Mouse (Mus musculus) olfactory bulb, adult 2 months (tissue): ENCODE results near the gene Abhd14a. TPM values are rescaled to one million over a fixed set of nuclear protein-coding genes. Genes with fewer than 3 reads are reported as not detected.

Experiments used
- H3K27ac ChIP-seq: fragments of 200-500 bp; 2 replicates; pipeline ENCODE4 v1.5.1; 2012; ENCODE audit warnings: low read depth, low read length; ENCODE audit not compliant: insufficient read depth
- H3K4me1 ChIP-seq: fragments of 200-500 bp; 2 replicates; pipeline ENCODE4 v1.6.1; 2012; ENCODE audit warnings: low read length; ENCODE audit not compliant: control insufficient read depth, insufficient read depth
- H3K4me3 ChIP-seq: fragments of 200-500 bp; 2 replicates; pipeline ENCODE4 v1.5.1; 2012; ENCODE audit warnings: mild to moderate bottlenecking, low read depth, low read length, moderate library complexity; ENCODE audit not compliant: insufficient read depth
- CTCF ChIP-seq: fragments of 200-500 bp; IDR thresholded peaks from 2 replicates; pipeline ENCODE4 v1.5.1; 2012; ENCODE audit warnings: low read depth, mild to moderate bottlenecking, low read length, moderate library complexity; ENCODE audit not compliant: insufficient read depth
- POLR2A ChIP-seq: fragments of 200-500 bp; IDR thresholded peaks from 2 replicates; pipeline ENCODE4 v1.6.1; 2012; ENCODE audit warnings: mild to moderate bottlenecking, low read depth, low read length, moderate library complexity; ENCODE audit not compliant: insufficient read depth
- WGBS: fragments of 180-500 bp; shearing (Covaris S2); methylation state at CpG from one replicate; pipeline ENCODE4 v1.1.7; 2018; 5-methylcytosine and 5-hydroxymethylcytosine counted together
- polyA plus RNA-seq: library from polyadenylated mRNA; stranded (reverse); fragments of >200 nt; gene quantifications from 2 replicates; pipeline ENCODE4 v1.2.4, GENCODE M21; 2012; ENCODE audit warnings: low replicate concordance; ENCODE audit not compliant: missing spikeins, insufficient read depth, insufficient read length

Gene Abhd14a
- polyA plus RNA-seq, 1 experiment, result not detected

DNA sequence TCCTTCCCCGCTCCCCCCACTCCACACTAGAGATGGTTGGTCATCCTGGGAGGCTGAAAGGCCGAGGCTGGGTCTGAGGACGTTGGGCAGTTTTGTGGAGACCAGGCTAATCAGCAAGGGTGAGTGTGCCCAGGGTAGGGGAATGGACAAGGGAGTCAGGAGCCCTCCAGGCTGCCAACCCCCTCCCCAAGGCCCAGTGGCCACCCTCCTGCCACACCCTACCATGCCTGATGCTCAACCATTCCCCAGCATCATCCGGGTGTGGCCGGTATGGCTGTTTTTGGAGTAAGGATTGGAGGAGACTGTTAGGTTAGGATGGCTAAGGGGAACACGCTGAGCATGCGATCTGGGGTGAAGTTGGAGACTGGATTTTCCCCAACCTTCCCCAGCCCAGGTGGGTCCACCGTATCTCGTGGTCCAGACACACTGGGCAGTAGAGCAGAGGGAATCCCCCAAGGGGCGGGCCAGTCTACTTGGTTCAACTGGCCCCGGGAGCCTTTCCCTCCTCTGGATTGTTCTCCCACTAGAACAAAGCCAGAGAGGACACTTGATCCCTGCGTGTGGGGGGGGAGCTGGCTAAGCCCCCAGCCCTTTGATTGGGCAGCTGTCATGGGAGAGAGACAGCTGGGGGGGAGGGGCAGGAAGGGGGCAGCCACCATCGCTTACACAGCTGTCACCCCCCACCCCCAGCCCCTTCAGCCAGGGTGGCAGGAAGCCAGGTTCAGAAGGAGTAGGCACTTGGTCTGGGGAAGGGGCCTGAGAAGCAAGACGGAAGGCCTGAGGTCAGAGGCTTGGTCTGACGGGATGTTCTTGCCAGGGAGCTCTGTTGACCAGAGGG lies 9.1 kb upstream of the Abhd14a start:
- Histone ChIP-seq H3K4me3 (no peak overlapping the region), H3K27ac (no peak overlapping the region), H3K4me1 (peaks cover 44% of the 10 kb centered on the region)
- 45% methylated on average over 15 of the region's 15 CpGs for WGBS
- TF ChIP-seq POLR2A (no peak), CTCF (no peak)

DNA sequence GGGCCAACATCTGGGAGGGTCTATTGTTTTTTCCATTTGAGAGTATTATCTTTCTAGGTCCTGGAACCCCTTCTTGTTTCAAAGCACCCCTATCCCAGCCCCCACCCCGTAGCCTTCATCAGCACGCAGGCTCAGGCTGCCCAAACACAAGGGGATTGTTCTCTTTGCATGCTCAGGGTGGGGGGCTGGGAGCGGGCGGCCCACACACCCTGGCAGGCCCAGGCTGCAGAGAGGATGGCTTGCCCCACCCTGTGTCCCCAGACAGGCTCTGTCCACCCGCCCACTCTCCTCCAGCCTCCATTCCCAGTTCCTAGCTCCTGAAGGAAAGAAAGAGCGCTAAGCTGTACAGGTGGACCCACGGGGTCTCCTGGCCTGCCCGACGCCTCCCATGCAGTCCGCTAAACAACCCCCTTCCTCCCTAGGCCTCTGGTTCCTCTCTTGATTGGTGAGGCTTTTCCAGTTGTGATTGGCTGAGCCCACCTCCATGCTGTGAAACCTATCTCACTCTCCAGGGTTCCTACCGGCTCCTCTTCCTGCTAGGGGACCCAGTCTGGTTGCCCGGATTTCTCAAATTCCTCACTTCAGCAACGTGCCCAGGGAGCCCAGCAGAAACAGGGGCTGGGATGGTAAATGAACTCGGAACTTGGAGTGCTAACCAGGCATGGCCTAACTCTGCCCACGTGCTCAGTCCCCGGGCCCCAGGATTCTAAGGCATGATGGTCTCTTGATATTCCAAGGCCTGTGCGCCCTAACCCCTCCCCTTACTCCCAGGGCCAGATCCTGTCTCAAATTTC lies 7.6 kb upstream of the Abhd14a start:
- Histone ChIP-seq H3K4me1 (peaks cover 40% of the 10 kb centered on the region), H3K4me3 (peak overlapping the region; percentile 57), H3K27ac (no peak overlapping the region; the same call in 1 of the 2 replicates)
- no peak for TF ChIP-seq POLR2A
- TF ChIP-seq CTCF, result no peak
- WGBS, result 34% methylated on average over 17 of the region's 17 CpGs

- H3K4me1 ChIP-seq, result peaks cover 37% of the 10 kb centered on the region
These were observed 6.7 kb upstream of the Abhd14a start for GRCm38 (mm10) chr9:106454071-106454761.

GRCm38 (mm10) chr9:106453271-106454070 lies 6.0 kb upstream of the Abhd14a start, which contains the start of gene Pcbp4:
Pcbp4 (plus strand) TSS chr9:106453291.
- WGBS, result under 1% methylated on average over 51 of the region's 74 CpGs

More at GRCm38 (mm10) chr9:106454071-106454761, 6.7 kb upstream of the Abhd14a start:
- 9% methylated on average over 19 of the region's 20 CpGs for WGBS
- no peak overlapping the region; the same call in 1 of the 2 replicates for H3K27ac ChIP-seq
- TF ChIP-seq CTCF (no peak), POLR2A (no peak)
- peak overlapping the region; percentile 57 for H3K4me3 ChIP-seq

GRCm38 (mm10) chr9:106452821-106453220 lies 5.3 kb upstream of the Abhd14a start:
- Histone ChIP-seq H3K4me3 (no peak overlapping the region), H3K4me1 (peaks cover 41% of the 10 kb centered on the region), H3K27ac (no peak overlapping the region)
- no peak for TF ChIP-seq CTCF
- no peak for TF ChIP-seq POLR2A
- WGBS, result 8% methylated on average over 7 of the region's 7 CpGs

More at GRCm38 (mm10) chr9:106453271-106454070, 6.0 kb upstream of the Abhd14a start, which contains the start of gene Pcbp4:
- Histone ChIP-seq H3K4me1 (peaks cover 40% of the 10 kb centered on the region), H3K4me3 (peak within 1 kb of the TSS; percentile 57), H3K27ac (no peak within 1 kb of the TSS; the same call in 1 of the 2 replicates)
- TF ChIP-seq POLR2A, result no peak
- no peak for TF ChIP-seq CTCF

DNA sequence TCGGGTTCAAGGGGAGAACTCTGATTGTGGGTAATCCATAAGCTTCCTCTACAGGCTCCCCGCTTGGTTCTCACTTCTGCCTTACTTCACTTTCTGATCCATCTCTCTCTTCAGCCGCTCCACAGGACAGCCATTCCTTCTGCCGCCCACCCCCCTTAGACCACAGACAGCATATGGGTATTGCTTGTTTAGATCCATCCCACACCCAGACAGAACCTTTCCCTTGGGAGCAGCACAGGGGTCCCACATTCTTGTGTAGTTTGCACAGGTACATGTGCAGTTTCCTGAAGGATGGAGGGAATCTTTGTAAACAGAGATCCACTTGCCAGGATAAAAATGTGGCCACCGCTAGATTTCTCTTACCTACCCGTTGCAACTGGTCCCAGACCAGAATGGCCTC lies 4.9 kb upstream of the Abhd14a start:
- TF ChIP-seq CTCF (no peak), POLR2A (no peak)
- WGBS, result 54% methylated on average over 6 of the region's 6 CpGs
- Histone ChIP-seq H3K27ac (no peak overlapping the region), H3K4me3 (no peak overlapping the region), H3K4me1 (peaks cover 43% of the 10 kb centered on the region)

GRCm38 (mm10) chr9:106451899-106452298 lies 4.4 kb upstream of the Abhd14a start:
- Histone ChIP-seq H3K27ac (no peak overlapping the region), H3K4me1 (peaks cover 41% of the 10 kb centered on the region), H3K4me3 (no peak overlapping the region)
- 55% methylated on average over 2 of the region's 2 CpGs for WGBS
- TF ChIP-seq POLR2A (no peak), CTCF (no peak)

DNA sequence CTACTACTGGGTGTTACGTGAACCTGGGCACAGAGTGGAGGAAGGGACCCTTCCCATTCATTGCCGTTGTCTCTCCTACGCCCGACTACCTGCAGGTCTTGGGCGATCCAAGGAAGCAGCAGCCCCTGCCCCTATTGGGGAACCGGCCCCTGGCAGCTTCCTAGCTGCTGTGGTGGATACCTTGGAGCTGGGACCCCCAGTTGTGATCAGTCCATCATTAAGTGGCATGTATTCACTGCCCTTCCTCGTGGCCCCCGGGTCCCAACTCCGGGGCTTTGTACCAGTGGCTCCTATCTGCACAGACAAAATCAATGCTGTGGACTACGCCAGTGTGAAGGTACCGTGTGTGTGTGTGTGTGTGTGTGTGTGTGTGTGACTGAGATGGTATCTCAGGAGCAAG lies 3.8 kb upstream of the Abhd14a start:
- WGBS, result 81% methylated on average over 11 of the region's 11 CpGs
- Histone ChIP-seq H3K27ac (no peak overlapping the region), H3K4me3 (no peak overlapping the region), H3K4me1 (peaks cover 35% of the 10 kb centered on the region)
- TF ChIP-seq CTCF (no peak), POLR2A (no peak)
